Mouse (Mus musculus) mouse trophoblast stem cell (cell line): ENCODE data around the gene Camsap2.

ENCODE experiments used
- in situ Hi-C, 2 experiments: fragments of 300-500 bp; cut with MseI, MboI; formaldehyde crosslinking; loops; 2 replicates in 1 of 2; 3 replicates in 1 of 2; pipeline ENCODE4 v1.15.1; 2025

The Camsap2 gene

GRCm38 (mm10) chr1:136259543-136259892, 86.4 kb downstream of the Camsap2 start:
- in situ Hi-C loops, result no loop called here

- in situ Hi-C loops, result no loop called here
Observed at GRCm38 (mm10) chr1:136258495-136258894, 87.4 kb downstream of the Camsap2 start.

- in situ Hi-C loops, result no loop called here
Observed at GRCm38 (mm10) chr1:136255657-136256056, 90.2 kb downstream of the Camsap2 start.

GRCm38 (mm10) chr1:136255174-136255573, 90.7 kb downstream of the Camsap2 start:
- in situ Hi-C loops, result no loop called here

GRCm38 (mm10) chr1:136254503-136255065, 91.3 kb downstream of the Camsap2 start:
- in situ Hi-C loops, result no loop called here

- in situ Hi-C loops, result no loop called here
Observed at GRCm38 (mm10) chr1:136253472-136253871, 92.4 kb downstream of the Camsap2 start.

- in situ Hi-C loops, result no loop called here
Observed at GRCm38 (mm10) chr1:136249662-136250061, 96.2 kb downstream of the Camsap2 start.

- in situ Hi-C loops, result no loop called here
Observed at GRCm38 (mm10) chr1:136247393-136247792, 98.5 kb downstream of the Camsap2 start.

GRCm38 (mm10) chr1:136244469-136244868, 101.4 kb downstream of the Camsap2 start:
- in situ Hi-C loops, result no loop called here

- in situ Hi-C loops, result no loop called here
Observed at GRCm38 (mm10) chr1:136241801-136242200, 104.1 kb downstream of the Camsap2 start.

GRCm38 (mm10) chr1:136238495-136238894, 107.4 kb downstream of the Camsap2 start:
- in situ Hi-C loops, result no loop called here

GRCm38 (mm10) chr1:136234595-136235092, 111.3 kb downstream of the Camsap2 start:
- in situ Hi-C loops, result no loop called here

GRCm38 (mm10) chr1:136233892-136234594, 111.9 kb downstream of the Camsap2 start, which contains the start of gene Inava:
Inava (minus strand) TSS chr1:136234264.
- in situ Hi-C loops, result no loop called here

- in situ Hi-C loops, result no loop called here
Observed at GRCm38 (mm10) chr1:136232986-136233790, 112.7 kb downstream of the Camsap2 start.

- in situ Hi-C loops, result no loop called here
Observed at GRCm38 (mm10) chr1:136232285-136232926, 113.5 kb downstream of the Camsap2 start.

GRCm38 (mm10) chr1:136231596-136231995, 114.3 kb downstream of the Camsap2 start:
- in situ Hi-C loops, result no loop called here

GRCm38 (mm10) chr1:136230201-136230600, 115.7 kb downstream of the Camsap2 start:
- in situ Hi-C loops, result no loop called here

- in situ Hi-C loops, result no loop called here
Observed at GRCm38 (mm10) chr1:136229040-136229373, 116.9 kb downstream of the Camsap2 start.

- in situ Hi-C loops, result no loop called here
Observed at GRCm38 (mm10) chr1:136228328-136229039, 117.4 kb downstream of the Camsap2 start.

GRCm38 (mm10) chr1:136227870-136228269, 118.0 kb downstream of the Camsap2 start:
- in situ Hi-C loops, result no loop called here

GRCm38 (mm10) chr1:136226626-136227025, 119.3 kb downstream of the Camsap2 start:
- in situ Hi-C loops, result no loop called here
